Mouse (Mus musculus) limb, embryonic 11.5 days (tissue): ENCODE results near the gene Isca1. TPM values are rescaled to one million over a fixed set of nuclear protein-coding genes. Genes with fewer than 3 reads are reported as not detected.

Source experiments
- polyA plus RNA-seq: library from polyadenylated mRNA; unstranded; fragments of >200 nt; fragmentation: Nextera tagmentation; extraction: Ambion mirVana; gene quantifications from 2 replicates; pipeline ENCODE4 v1.2.1, GENCODE M21; 2014

Isca1 gene
- polyA plus RNA-seq, 1 experiment from 2014 or later = 108 TPM

Other genes starting within 250 kb of the Isca1 start
- gene Agtpbp1, start 184.6 kb downstream of the Isca1 start, polyA plus RNA-seq = 10.6 and 11.6 TPM in 2 replicates
- gene Naa35, start 184.6 kb downstream of the Isca1 start, polyA plus RNA-seq = 97.2 and 102 TPM in 2 replicates
- gene Golm1, start 94.0 kb downstream of the Isca1 start, polyA plus RNA-seq = 67.2 and 71.1 TPM in 2 replicates
- gene 4921517D22Rik, start 75.7 kb downstream of the Isca1 start, polyA plus RNA-seq = not detected in 2 replicates
- 0.03 TPM in 1 of 2 replicates, not detected in the other for gene Spata31d1a, start 59.5 kb downstream of the Isca1 start, polyA plus RNA-seq
- not detected in 2 replicates for gene Spata31d1b, start 57.5 kb downstream of the Isca1 start, polyA plus RNA-seq
- not detected in 2 replicates for gene Spata31d1d, start 38.1 kb downstream of the Isca1 start, polyA plus RNA-seq
- gene 1700014D04Rik, start 23.1 kb downstream of the Isca1 start, polyA plus RNA-seq = 0.58 TPM in 1 of 2 replicates, not detected in the other
- not detected in 2 replicates for gene Gm49354, start 12.4 kb upstream of the Isca1 start, polyA plus RNA-seq
- gene Tut7, start 53.3 kb upstream of the Isca1 start, polyA plus RNA-seq = 44.4 and 53.2 TPM in 2 replicates